Mouse (Mus musculus) kidney, embryonic 15.5 days (tissue): ENCODE measurements around the gene Ralgapa2. TPM values are rescaled to one million over a fixed set of nuclear protein-coding genes. Genes with fewer than 3 reads are reported as not detected.

Experiments used
- ATAC-seq: fragments of 200-750 bp; cut with Nextera tagmentation; replicated peaks from 2 replicates; pipeline ENCODE4 v1.8.0; 2017; ENCODE audit warnings: moderate TSS enrichment; ENCODE audit not compliant: low FRiP score
- H3K27ac ChIP-seq: fragments of 300-500 bp; sonication (generic); 2 replicates; pipeline ENCODE4 v1.5.1; 2015; ENCODE audit warnings: mild to moderate bottlenecking, inconsistent platforms
- H3K27me3 ChIP-seq: fragments of 300-500 bp; sonication (generic); 2 replicates; pipeline ENCODE4 v1.6.1; 2015; ENCODE audit warnings: inconsistent platforms
- H3K36me3 ChIP-seq: fragments of 300-500 bp; sonication (generic); 2 replicates; pipeline ENCODE4 v1.6.1; 2015; ENCODE audit warnings: inconsistent platforms
- H3K4me1 ChIP-seq: fragments of 300-500 bp; sonication (generic); 2 replicates; pipeline ENCODE4 v1.6.1; 2015; ENCODE audit warnings: inconsistent platforms
- H3K4me2 ChIP-seq: fragments of 300-500 bp; sonication (generic); 2 replicates; pipeline ENCODE4 v1.6.1; 2015; ENCODE audit warnings: moderate library complexity, mild to moderate bottlenecking, inconsistent platforms
- H3K4me3 ChIP-seq: fragments of 300-500 bp; sonication (generic); replicated peaks from 2 replicates; pipeline ENCODE4 v1.5.1; 2015; ENCODE audit warnings: mild to moderate bottlenecking, inconsistent platforms
- H3K9ac ChIP-seq: fragments of 300-500 bp; sonication (generic); 2 replicates; pipeline ENCODE4 v1.6.1; 2015; ENCODE audit warnings: mild to moderate bottlenecking, inconsistent platforms
- H3K9me3 ChIP-seq: fragments of 300-500 bp; sonication (generic); replicated peaks from 2 replicates; pipeline ENCODE4 v1.6.1; 2016; ENCODE audit warnings: inconsistent platforms
- WGBS: fragments of 180-500 bp; shearing (Covaris S2); methylation state at CpG from one replicate; pipeline ENCODE4 v1.1.7; 2015; ENCODE audit warnings: mixed read lengths; 5-methylcytosine and 5-hydroxymethylcytosine counted together
- polyA plus RNA-seq: library from polyadenylated mRNA; unstranded; fragments of >200 nt; fragmentation: Nextera tagmentation; extraction: Ambion mirVana; gene quantifications from 2 replicates; pipeline ENCODE4 v1.2.1, GENCODE M21; 2015

Ralgapa2 gene
- polyA plus RNA-seq, 1 experiment from 2014 or later = 6.7 TPM

DNA sequence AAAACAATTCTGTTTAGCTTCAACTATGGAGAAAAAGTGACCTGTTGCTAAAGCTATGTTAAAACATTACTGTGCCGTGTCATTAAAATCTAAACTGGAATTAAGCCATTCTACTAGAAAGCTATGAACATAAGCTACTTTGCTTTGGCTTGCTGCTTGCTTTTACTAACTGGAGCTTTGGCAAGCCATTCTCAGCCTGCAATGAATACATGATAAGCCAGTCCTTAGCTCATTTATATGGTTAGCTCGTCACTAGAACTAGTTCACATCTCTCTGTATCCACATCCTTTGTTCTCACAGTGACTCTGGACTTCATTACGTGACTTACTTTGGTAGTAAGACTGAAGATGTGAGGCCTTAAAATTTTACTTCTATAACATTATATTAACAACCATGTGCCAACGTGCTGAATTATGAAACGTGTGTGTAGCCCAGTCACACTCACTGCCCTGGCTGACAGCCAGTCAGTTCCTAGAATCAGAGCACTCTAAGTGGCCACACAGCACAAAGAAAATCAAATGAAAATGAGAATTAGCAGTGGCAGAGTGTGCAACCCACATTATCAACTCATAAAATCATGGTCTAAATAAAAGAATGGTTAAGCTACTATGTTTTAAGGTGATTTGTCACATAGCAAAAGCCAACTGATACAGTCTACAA lies 89.0 kb downstream of the Ralgapa2 start:
- ATAC-seq = no peak
- no peak overlapping the region for H3K4me2 ChIP-seq
- 89% methylated on average over 5 of the region's 5 CpGs for WGBS

DNA sequence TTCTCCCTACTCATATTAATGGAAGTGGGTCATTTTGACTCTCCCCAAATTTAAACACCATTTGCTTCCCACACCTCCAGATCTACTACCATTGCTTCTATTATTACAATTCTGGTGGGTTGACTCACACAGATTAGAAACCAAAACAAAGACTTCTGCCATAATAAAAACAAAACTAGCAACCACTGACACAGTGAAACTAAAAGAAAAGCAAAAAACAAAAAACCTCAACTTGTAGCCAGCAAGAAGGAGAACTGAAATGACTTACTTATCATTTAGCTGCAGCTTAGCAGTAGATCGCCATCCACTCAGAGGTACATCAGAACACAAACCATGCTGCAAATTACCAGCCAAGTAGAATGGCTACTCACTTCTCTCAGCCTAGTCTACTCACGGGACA lies 95.9 kb downstream of the Ralgapa2 start:
- WGBS = 79% methylated on average over 2 of the region's 2 CpGs
- H3K27me3 ChIP-seq = no peaks in the 10 kb centered on the region
- ATAC-seq = no peak
- H3K27ac ChIP-seq = no peak overlapping the region
- H3K9ac ChIP-seq = no peak overlapping the region
- H3K4me1 ChIP-seq = 0 out of 2 replicates have a peak, but pooled peaks cover 2% of the 10 kb centered on the region
- no peaks in the 10 kb centered on the region for H3K9me3 ChIP-seq
- no peak overlapping the region for H3K4me3 ChIP-seq
- H3K36me3 ChIP-seq = no peaks in the 10 kb centered on the region; the same call in 1 of the 2 replicates
- no peak overlapping the region for H3K4me2 ChIP-seq

More for the DNA sequence above, 89.0 kb downstream of the Ralgapa2 start:
- Histone ChIP-seq H3K9me3 (no peaks in the 10 kb centered on the region), H3K4me1 (no peaks in the 10 kb centered on the region), H3K27ac (no peak overlapping the region), H3K4me3 (no peak overlapping the region), H3K36me3 (peaks cover 5% of the 10 kb centered on the region; the same call in 1 of the 2 replicates), H3K9ac (no peak overlapping the region), H3K27me3 (no peaks in the 10 kb centered on the region)

DNA sequence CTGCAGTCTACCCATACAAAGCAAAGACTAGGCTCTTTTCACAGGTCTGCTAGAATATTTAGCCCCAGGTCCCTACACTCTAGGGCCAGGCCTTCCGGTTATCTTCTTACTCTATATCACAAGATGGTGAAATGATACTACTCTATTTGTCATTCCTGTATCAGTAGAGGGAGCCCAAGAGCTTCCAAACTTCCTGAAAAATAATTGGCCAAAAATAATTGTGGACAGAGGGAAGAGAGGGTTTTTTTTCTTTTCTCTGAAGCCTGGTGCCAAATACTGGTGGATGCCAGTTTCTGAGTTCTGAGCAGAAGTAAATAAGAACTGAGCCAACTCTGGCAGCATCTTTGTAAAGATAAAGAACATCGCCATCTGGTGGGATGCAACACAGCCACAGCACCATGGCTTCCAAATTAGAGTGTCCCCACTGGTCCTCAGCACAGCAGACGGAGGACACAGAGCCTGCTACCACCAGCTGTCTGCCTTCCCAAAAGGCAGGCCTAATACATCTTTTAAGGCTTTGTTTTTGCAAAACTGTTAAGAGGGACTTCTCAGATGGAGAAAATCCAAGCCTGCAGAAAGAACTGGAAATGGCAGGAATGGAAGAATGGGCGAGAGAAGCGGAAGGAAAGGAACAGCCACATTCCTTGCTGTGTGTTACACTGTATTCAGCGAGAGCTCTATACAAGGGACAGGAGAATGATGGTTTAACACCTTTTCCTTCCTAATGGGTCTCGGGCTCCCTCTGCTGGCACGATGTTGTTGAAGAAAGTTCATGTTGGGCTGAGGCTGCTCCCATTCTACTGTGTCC lies 97.5 kb downstream of the Ralgapa2 start:
- H3K9ac ChIP-seq = no peak overlapping the region
- no peaks in the 10 kb centered on the region for H3K9me3 ChIP-seq
- H3K27ac ChIP-seq = no peak overlapping the region
- H3K27me3 ChIP-seq = no peaks in the 10 kb centered on the region
- no peaks in the 10 kb centered on the region for H3K36me3 ChIP-seq
- H3K4me3 ChIP-seq = no peak overlapping the region
- 0 out of 2 replicates have a peak, but pooled peaks cover 2% of the 10 kb centered on the region for H3K4me1 ChIP-seq
- peak; percentile 71 for ATAC-seq
- 40% methylated on average over 8 of the region's 8 CpGs for WGBS
- 0 out of 2 replicates have a peak overlapping the region, but pooled peaks have one; percentile 2 for H3K4me2 ChIP-seq

DNA sequence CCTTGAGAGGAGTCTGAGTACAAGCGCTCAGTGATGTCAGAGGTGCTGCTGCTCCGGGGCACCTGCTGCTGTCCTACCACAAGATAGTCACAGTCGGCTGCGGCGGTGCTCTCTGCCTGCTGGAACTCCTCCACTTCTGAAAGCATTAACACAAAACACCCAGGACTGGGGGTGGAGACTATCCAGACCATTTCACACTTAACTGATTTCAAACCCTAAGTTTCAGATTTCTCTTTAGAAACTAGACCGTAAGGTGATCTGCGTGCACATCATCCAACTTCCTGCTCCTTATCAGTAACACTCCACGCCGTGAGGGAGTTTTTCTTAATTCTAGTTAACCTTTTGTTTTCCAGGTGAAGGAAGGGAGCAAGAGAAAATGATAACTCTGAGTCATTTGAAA lies 99.4 kb downstream of the Ralgapa2 start:
- WGBS = 26% methylated on average over 9 of the region's 9 CpGs
- Histone ChIP-seq H3K4me3 (no peak overlapping the region), H3K4me2 (no peak overlapping the region), H3K9me3 (no peaks in the 10 kb centered on the region), H3K9ac (no peak overlapping the region), H3K27me3 (no peaks in the 10 kb centered on the region), H3K27ac (no peak overlapping the region), H3K4me1 (0 out of 2 replicates have a peak, but pooled peaks cover 2% of the 10 kb centered on the region), H3K36me3 (no peaks in the 10 kb centered on the region)
- ATAC-seq = peak; percentile 83

DNA sequence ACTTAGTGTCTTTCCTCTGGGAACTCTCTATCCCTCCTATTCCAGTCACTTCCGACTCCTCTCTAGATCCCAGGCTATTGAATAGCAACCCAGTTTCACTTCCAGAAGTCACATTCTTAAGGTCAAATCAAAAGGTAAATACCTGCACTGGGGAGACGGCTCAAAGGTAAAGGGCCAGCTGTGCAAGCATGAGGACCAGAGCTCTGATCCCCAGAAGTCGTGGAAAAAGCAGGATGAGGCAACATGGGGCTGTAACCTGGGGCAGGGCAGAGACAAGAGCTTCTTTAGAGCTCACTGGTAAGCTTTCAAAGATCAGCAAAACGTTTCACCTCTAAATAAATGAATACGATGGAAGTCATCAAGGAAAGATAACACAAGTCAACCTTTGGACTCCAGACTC lies 100.2 kb downstream of the Ralgapa2 start:
- no peak overlapping the region for H3K4me2 ChIP-seq
- H3K9ac ChIP-seq = no peak overlapping the region
- H3K9me3 ChIP-seq = no peaks in the 10 kb centered on the region
- H3K27ac ChIP-seq = no peak overlapping the region
- ATAC-seq = no peak
- no peaks in the 10 kb centered on the region for H3K36me3 ChIP-seq
- H3K27me3 ChIP-seq = no peaks in the 10 kb centered on the region
- H3K4me1 ChIP-seq = 0 out of 2 replicates have a peak, but pooled peaks cover 2% of the 10 kb centered on the region
- H3K4me3 ChIP-seq = no peak overlapping the region
- 72% methylated on average over 5 of the region's 5 CpGs for WGBS

DNA sequence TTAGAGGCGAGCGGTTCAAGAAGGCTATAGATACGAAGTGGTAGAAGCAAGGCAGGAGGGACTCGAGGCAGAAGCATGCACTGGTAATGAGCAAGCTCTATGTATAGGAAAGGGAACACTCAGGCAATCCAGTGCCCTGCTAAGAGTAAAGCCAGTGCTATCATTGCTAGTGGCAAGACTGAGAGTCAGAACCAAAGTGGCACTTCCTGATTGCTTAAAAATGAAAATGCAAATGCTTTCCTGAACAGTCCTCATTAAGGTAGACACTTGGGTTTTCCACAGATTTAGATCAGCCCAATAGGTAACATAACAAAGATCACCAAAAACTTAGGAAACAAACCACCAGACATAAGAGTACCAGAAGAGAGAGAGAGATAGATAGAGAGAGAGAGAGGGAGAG lies 105.1 kb downstream of the Ralgapa2 start:
- Histone ChIP-seq H3K27me3 (no peaks in the 10 kb centered on the region), H3K4me1 (no peaks in the 10 kb centered on the region), H3K4me2 (no peak overlapping the region), H3K27ac (no peak overlapping the region), H3K9ac (no peak overlapping the region), H3K4me3 (no peak overlapping the region), H3K36me3 (peaks cover 4% of the 10 kb centered on the region; the same call in 1 of the 2 replicates), H3K9me3 (no peaks in the 10 kb centered on the region)
- no peak for ATAC-seq
- 93% methylated on average over 4 of the region's 4 CpGs for WGBS

DNA sequence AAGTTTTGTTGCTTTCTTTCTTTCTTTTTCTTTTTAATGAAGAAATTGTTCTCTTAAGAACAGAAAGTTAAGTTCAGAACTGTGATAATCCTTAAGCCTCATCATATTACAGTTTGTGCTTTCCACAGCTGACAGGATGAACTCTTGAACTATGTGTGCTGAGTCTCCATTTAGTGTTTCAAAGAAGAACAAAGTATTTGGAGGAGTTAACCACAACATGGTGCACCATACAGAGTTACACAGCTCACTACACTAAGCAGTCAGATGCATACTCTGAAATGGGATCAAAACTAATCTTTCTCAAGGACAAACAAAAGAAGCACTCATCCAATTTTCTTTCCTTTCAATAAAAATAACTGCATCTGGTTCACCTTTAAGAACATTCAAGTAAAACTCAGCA lies 110.6 kb downstream of the Ralgapa2 start:
- Histone ChIP-seq H3K9ac (no peak overlapping the region), H3K4me1 (no peaks in the 10 kb centered on the region), H3K4me2 (no peak overlapping the region), H3K36me3 (peaks cover 4% of the 10 kb centered on the region; the same call in 1 of the 2 replicates), H3K4me3 (no peak overlapping the region), H3K9me3 (no peaks in the 10 kb centered on the region), H3K27me3 (no peaks in the 10 kb centered on the region), H3K27ac (no peak overlapping the region)
- no peak for ATAC-seq

DNA sequence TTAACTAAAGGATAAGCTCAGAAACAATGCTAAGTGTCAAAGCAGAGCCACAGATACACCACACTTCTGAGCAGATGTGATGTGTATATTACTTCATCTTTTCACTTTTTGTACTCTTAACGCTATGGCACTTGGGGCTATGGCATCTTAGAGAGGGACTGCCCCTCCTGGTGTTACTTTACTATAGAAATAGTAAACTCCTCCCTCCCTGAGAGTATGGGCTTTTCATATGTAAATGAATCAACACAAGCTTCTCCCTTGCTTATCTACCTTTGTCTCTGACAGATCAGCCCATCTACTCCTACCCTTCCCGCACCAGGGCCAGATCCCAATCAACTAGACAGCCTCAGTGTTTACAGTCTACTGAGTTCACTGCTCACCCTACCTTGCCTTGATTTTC lies 111.4 kb downstream of the Ralgapa2 start:
- no peaks in the 10 kb centered on the region for H3K9me3 ChIP-seq
- no peak overlapping the region for H3K4me3 ChIP-seq
- 65% methylated on average over 2 of the region's 2 CpGs for WGBS
- H3K36me3 ChIP-seq = peaks cover 4% of the 10 kb centered on the region; the same call in 1 of the 2 replicates
- no peak for ATAC-seq
- no peak overlapping the region for H3K9ac ChIP-seq
- H3K27ac ChIP-seq = no peak overlapping the region
- H3K4me2 ChIP-seq = no peak overlapping the region
- no peaks in the 10 kb centered on the region for H3K27me3 ChIP-seq
- no peaks in the 10 kb centered on the region for H3K4me1 ChIP-seq

DNA sequence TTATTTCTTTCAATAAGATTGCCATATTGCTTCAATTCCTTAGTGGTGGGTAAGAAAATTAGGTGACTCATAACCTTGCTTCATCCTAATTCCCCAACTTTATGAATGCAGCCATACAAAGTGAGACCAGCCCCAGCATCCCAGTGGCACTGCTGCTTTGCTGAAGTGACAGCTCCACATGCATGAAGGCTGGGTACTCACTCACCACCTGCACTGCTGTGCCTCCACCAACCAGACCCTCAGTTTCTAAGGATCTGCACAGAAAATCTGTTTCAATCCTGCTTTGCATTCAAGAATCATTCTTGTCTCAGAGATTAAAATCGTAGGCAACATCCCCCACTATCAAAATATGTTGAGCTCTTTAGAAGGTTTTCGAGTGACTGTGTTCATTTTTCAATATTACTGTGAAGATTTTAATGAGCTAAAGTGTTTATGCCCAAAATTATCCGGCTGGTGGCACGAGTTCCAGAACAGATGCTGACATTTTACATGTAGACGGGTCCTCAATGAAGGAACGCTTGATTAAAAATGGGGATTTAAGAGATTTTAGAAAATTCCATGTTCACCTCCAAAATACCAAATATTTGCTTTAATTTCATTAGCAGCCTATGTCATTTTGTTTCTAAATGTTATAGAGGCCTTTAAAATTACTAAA lies 113.8 kb downstream of the Ralgapa2 start:
- H3K4me2 ChIP-seq = no peak overlapping the region
- no peaks in the 10 kb centered on the region for H3K9me3 ChIP-seq
- H3K4me3 ChIP-seq = no peak overlapping the region
- WGBS = 90% methylated on average over 6 of the region's 6 CpGs
- H3K36me3 ChIP-seq = 0 out of 2 replicates have a peak, but pooled peaks cover under 1% of the 10 kb centered on the region
- no peaks in the 10 kb centered on the region for H3K27me3 ChIP-seq
- no peak overlapping the region for H3K27ac ChIP-seq
- no peak for ATAC-seq
- no peaks in the 10 kb centered on the region for H3K4me1 ChIP-seq
- H3K9ac ChIP-seq = no peak overlapping the region

DNA sequence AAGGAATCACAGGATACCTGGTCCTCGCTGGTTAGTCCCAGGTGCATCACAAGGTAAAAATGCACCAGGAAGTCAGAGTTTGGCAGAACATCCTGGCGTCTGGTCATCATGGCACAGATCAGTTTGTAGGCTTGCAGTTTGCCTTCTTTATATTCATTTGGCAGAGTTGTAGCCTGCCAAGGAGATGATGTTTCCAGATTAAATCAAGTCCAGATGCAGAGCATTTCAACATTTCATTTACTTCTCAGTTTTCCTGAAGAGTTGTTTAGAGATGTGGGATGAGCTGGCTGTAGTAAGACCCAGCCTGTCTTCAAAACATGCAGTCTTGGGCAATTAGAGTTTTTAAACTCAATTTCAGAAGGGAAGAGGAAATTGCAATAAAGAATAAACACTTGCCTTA lies 124.9 kb downstream of the Ralgapa2 start:
- 85% methylated on average over 2 of the region's 2 CpGs for WGBS
- no peaks in the 10 kb centered on the region for H3K27me3 ChIP-seq
- H3K4me3 ChIP-seq = no peak overlapping the region

DNA sequence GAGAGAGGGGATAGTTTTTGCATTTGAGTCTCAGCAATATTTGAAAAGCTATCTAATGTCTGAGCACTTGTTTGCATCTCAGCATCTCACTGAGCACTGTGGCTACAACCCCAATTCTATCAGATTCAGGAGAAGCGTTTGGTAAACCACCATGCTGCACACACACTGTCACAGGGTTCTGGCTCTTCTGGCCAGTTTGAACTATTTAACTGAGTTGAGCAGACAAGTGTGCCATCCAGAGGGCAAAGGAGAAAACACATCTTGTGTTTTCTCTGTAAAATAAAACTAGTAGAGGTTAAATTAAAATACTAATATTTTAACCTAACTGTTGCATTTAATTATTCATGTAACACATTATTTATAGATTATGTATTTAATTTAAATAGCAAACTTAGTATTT lies 127.6 kb downstream of the Ralgapa2 start:
- WGBS = 46% methylated on average over 1 of the region's 1 CpGs
- no peak overlapping the region for H3K4me2 ChIP-seq
- H3K27me3 ChIP-seq = no peaks in the 10 kb centered on the region
- H3K4me1 ChIP-seq = no peaks in the 10 kb centered on the region
- H3K4me3 ChIP-seq = no peak overlapping the region
- H3K9ac ChIP-seq = no peak overlapping the region
- H3K27ac ChIP-seq = no peak overlapping the region
- H3K36me3 ChIP-seq = no peaks in the 10 kb centered on the region
- no peaks in the 10 kb centered on the region for H3K9me3 ChIP-seq
- ATAC-seq = no peak

More for the DNA sequence above, 124.9 kb downstream of the Ralgapa2 start:
- Histone ChIP-seq H3K9ac (no peak overlapping the region), H3K4me2 (no peak overlapping the region), H3K4me1 (no peaks in the 10 kb centered on the region), H3K27ac (no peak overlapping the region), H3K9me3 (no peaks in the 10 kb centered on the region), H3K36me3 (peaks cover 14% of the 10 kb centered on the region; the same call in 1 of the 2 replicates)
- no peak for ATAC-seq

DNA sequence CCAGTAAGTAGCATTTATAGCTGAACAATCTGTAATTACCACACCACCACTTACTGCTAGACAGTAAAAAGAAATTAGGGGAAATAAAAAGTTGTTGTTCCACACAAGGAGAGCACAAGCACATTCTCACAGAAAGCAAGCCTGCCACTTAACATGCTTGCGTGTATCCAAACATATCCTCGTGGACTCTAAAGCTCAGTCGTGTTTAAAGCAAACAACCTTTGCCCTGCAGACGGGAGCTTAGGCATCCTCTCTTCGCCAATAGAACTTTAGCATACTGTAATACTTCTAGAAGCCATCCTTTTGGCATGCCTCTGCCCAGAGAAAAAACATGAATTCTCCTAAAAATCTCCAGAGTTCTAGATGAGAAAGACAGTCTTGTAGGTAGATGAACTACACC lies 135.9 kb downstream of the Ralgapa2 start:
- H3K27me3 ChIP-seq = no peaks in the 10 kb centered on the region
- WGBS = 58% methylated on average over 5 of the region's 5 CpGs
- H3K9me3 ChIP-seq = no peaks in the 10 kb centered on the region

More for the DNA sequence above, 135.9 kb downstream of the Ralgapa2 start:
- no peak overlapping the region for H3K4me2 ChIP-seq
- no peaks in the 10 kb centered on the region for H3K4me1 ChIP-seq
- no peak for ATAC-seq
- no peak overlapping the region for H3K4me3 ChIP-seq
- H3K9ac ChIP-seq = no peak overlapping the region
- no peaks in the 10 kb centered on the region for H3K36me3 ChIP-seq
- H3K27ac ChIP-seq = no peak overlapping the region
